Mouse (Mus musculus): ENCODE measurements at regions not wholly inside any gene's neighbourhood (a gene's known extent, or its start where the extent isn't known, plus 50 kb on each side); places are given as distances from the start of the nearest gene placed in this dataset.
A peak's percentile ranks its signal among the peaks of the same experiment; 100 is the strongest.

- Histone ChIP-seq H3K27ac (replicated peaks) (no peak overlapping the region), H3K4me2 (replicated peaks) (no peak overlapping the region), H3K4me3 (no peak overlapping the region), H3K9me3 (no peaks in the 10 kb centered on the region), H3K9ac (replicated peaks) (no peak overlapping the region), H3K4me1 (peaks cover 23% of the 10 kb centered on the region), H3K36me3 (no peaks in the 10 kb centered on the region), H3K27me3 (no peaks in the 10 kb centered on the region)
- 66% methylated on average over 5 of the region's 5 CpGs for WGBS
- no peak for ATAC-seq (ENCODE audit: low FRiP score, low read depth)
Observed at GRCm38 (mm10) chr11:32136066-32136465, 64.0 kb downstream of the Il9r start.

- Histone ChIP-seq H3K9me3 (no peaks in the 10 kb centered on the region), H3K27me3 (no peaks in the 10 kb centered on the region), H3K27ac (replicated peaks) (no peak overlapping the region), H3K36me3 (no peaks in the 10 kb centered on the region), H3K4me2 (replicated peaks) (no peak overlapping the region), H3K4me1 (peaks cover 18% of the 10 kb centered on the region), H3K9ac (replicated peaks) (no peak overlapping the region), H3K4me3 (no peak overlapping the region)
- ATAC-seq (ENCODE audit: low FRiP score, low read depth), result no peak
- WGBS, result 85% methylated on average over 7 of the region's 7 CpGs
Observed at GRCm38 (mm10) chr11:32133996-32134395, 66.1 kb downstream of the Il9r start.

- Histone ChIP-seq H3K4me1 (peaks cover 4% of the 10 kb centered on the region; the same call in 1 of the 2 replicates), H3K27ac (replicated peaks) (no peak overlapping the region), H3K4me2 (replicated peaks) (no peak overlapping the region), H3K9ac (replicated peaks) (no peak overlapping the region), H3K4me3 (no peak overlapping the region), H3K27me3 (no peaks in the 10 kb centered on the region), H3K36me3 (no peaks in the 10 kb centered on the region), H3K9me3 (no peaks in the 10 kb centered on the region)
- ATAC-seq (ENCODE audit: low FRiP score, low read depth), result no peak
- 80% methylated on average over 3 of the region's 3 CpGs for WGBS
Observed at GRCm38 (mm10) chr11:32132008-32132615, 68.0 kb downstream of the Il9r start.

- 45% methylated on average over 7 of the region's 7 CpGs for WGBS
- Histone ChIP-seq H3K27ac (replicated peaks) (no peak overlapping the region), H3K4me3 (no peak overlapping the region), H3K9me3 (no peaks in the 10 kb centered on the region), H3K4me2 (replicated peaks) (no peak overlapping the region), H3K4me1 (peaks cover 11% of the 10 kb centered on the region; the same call in 1 of the 2 replicates), H3K36me3 (no peaks in the 10 kb centered on the region), H3K9ac (replicated peaks) (no peak overlapping the region), H3K27me3 (no peaks in the 10 kb centered on the region; the same call in 1 of the 2 replicates)
- no peak for ATAC-seq (ENCODE audit: low FRiP score, low read depth)
Observed at GRCm38 (mm10) chr11:32128551-32128950, 71.5 kb downstream of the Il9r start.

- Histone ChIP-seq H3K9me3 (no peaks in the 10 kb centered on the region), H3K36me3 (no peaks in the 10 kb centered on the region), H3K4me2 (replicated peaks) (no peak overlapping the region), H3K27me3 (no peaks in the 10 kb centered on the region; the same call in 1 of the 2 replicates), H3K4me3 (no peak overlapping the region), H3K9ac (replicated peaks) (no peak overlapping the region), H3K4me1 (peaks cover 11% of the 10 kb centered on the region; the same call in 1 of the 2 replicates), H3K27ac (replicated peaks) (no peak overlapping the region)
- ATAC-seq (ENCODE audit: low FRiP score, low read depth), result no peak
- 74% methylated on average over 3 of the region's 3 CpGs for WGBS
Observed at GRCm38 (mm10) chr11:32128018-32128417, 72.1 kb downstream of the Il9r start.

GRCm38 (mm10) chr11:32127401-32127817, 72.7 kb downstream of the Il9r start:
- Histone ChIP-seq H3K9ac (replicated peaks) (no peak overlapping the region), H3K4me2 (replicated peaks) (no peak overlapping the region), H3K9me3 (no peaks in the 10 kb centered on the region), H3K4me1 (peaks cover 11% of the 10 kb centered on the region; the same call in 1 of the 2 replicates), H3K36me3 (no peaks in the 10 kb centered on the region), H3K27ac (replicated peaks) (0 out of 2 replicates have a peak overlapping the region, but pooled peaks have one; percentile 6), H3K4me3 (no peak overlapping the region), H3K27me3 (no peaks in the 10 kb centered on the region; the same call in 1 of the 2 replicates)
- no peak for ATAC-seq (ENCODE audit: low FRiP score, low read depth)
- WGBS, result 78% methylated on average over 7 of the region's 7 CpGs

GRCm38 (mm10) chr11:32126786-32127185, 73.3 kb downstream of the Il9r start:
- WGBS, result 71% methylated on average over 1 of the region's 1 CpGs
- Histone ChIP-seq H3K27me3 (no peaks in the 10 kb centered on the region; the same call in 1 of the 2 replicates), H3K9ac (replicated peaks) (no peak overlapping the region), H3K36me3 (no peaks in the 10 kb centered on the region), H3K4me3 (no peak overlapping the region), H3K4me2 (replicated peaks) (no peak overlapping the region), H3K4me1 (peaks cover 11% of the 10 kb centered on the region; the same call in 1 of the 2 replicates), H3K9me3 (no peaks in the 10 kb centered on the region), H3K27ac (replicated peaks) (no peak overlapping the region)
- no peak for ATAC-seq (ENCODE audit: low FRiP score, low read depth)

- no peak overlapping the region for H3K4me2 ChIP-seq (replicated peaks)
- H3K9me3 ChIP-seq, result no peaks in the 10 kb centered on the region
- no peaks in the 10 kb centered on the region for H3K36me3 ChIP-seq
- no peak for ATAC-seq (ENCODE audit: low FRiP score, low read depth)
- H3K27me3 ChIP-seq, result no peaks in the 10 kb centered on the region; the same call in 1 of the 2 replicates
- H3K27ac ChIP-seq (replicated peaks), result no peak overlapping the region
- H3K9ac ChIP-seq (replicated peaks), result no peak overlapping the region
- H3K4me1 ChIP-seq, result peaks cover 11% of the 10 kb centered on the region; the same call in 1 of the 2 replicates
- H3K4me3 ChIP-seq, result no peak overlapping the region
- WGBS, result 57% methylated on average over 5 of the region's 5 CpGs
Observed at GRCm38 (mm10) chr11:32126311-32126698, 73.8 kb downstream of the Il9r start.

GRCm38 (mm10) chr11:32125586-32126310, 74.3 kb downstream of the Il9r start:
- Histone ChIP-seq H3K4me1 (peaks cover 11% of the 10 kb centered on the region; the same call in 1 of the 2 replicates), H3K27me3 (no peaks in the 10 kb centered on the region; the same call in 1 of the 2 replicates), H3K4me2 (replicated peaks) (no peak overlapping the region), H3K9me3 (no peaks in the 10 kb centered on the region), H3K36me3 (no peaks in the 10 kb centered on the region), H3K27ac (replicated peaks) (no peak overlapping the region), H3K4me3 (no peak overlapping the region), H3K9ac (replicated peaks) (no peak overlapping the region)
- ATAC-seq (ENCODE audit: low FRiP score, low read depth), result no peak
- 64% methylated on average over 11 of the region's 11 CpGs for WGBS

- Histone ChIP-seq H3K4me2 (replicated peaks) (no peak overlapping the region), H3K9me3 (no peaks in the 10 kb centered on the region), H3K36me3 (no peaks in the 10 kb centered on the region), H3K27ac (replicated peaks) (no peak overlapping the region), H3K9ac (replicated peaks) (no peak overlapping the region), H3K27me3 (no peaks in the 10 kb centered on the region), H3K4me1 (peaks cover 18% of the 10 kb centered on the region), H3K4me3 (no peak overlapping the region)
- ATAC-seq (ENCODE audit: low FRiP score, low read depth), result no peak
- 84% methylated on average over 3 of the region's 3 CpGs for WGBS
Observed at GRCm38 (mm10) chr11:32120596-32120995, 79.5 kb downstream of the Il9r start.

- ATAC-seq (ENCODE audit: low FRiP score, low read depth), result peak; percentile 73
- Histone ChIP-seq H3K4me2 (replicated peaks) (no peak overlapping the region), H3K4me1 (peaks cover 20% of the 10 kb centered on the region), H3K9me3 (peaks cover 3% of the 10 kb centered on the region; the same call in 1 of the 2 replicates), H3K27me3 (no peaks in the 10 kb centered on the region), H3K4me3 (no peak overlapping the region), H3K36me3 (no peaks in the 10 kb centered on the region), H3K9ac (replicated peaks) (no peak overlapping the region), H3K27ac (replicated peaks) (peak overlapping the region; percentile 74)
- WGBS, result 35% methylated on average over 14 of the region's 14 CpGs
Observed at GRCm38 (mm10) chr11:32118844-32119629, 81.0 kb downstream of the Il9r start.

GRCm38 (mm10) chr11:32117930-32118329, 82.1 kb downstream of the Il9r start:
- H3K9ac ChIP-seq (replicated peaks), result no peak overlapping the region
- H3K4me2 ChIP-seq (replicated peaks), result no peak overlapping the region
- no peak for ATAC-seq (ENCODE audit: low FRiP score, low read depth)
- H3K9me3 ChIP-seq, result peaks cover 3% of the 10 kb centered on the region; the same call in 1 of the 2 replicates
- WGBS, result 55% methylated on average over 2 of the region's 2 CpGs
- no peak overlapping the region for H3K27ac ChIP-seq (replicated peaks)
- no peaks in the 10 kb centered on the region for H3K36me3 ChIP-seq
- H3K27me3 ChIP-seq, result no peaks in the 10 kb centered on the region
- peaks cover 30% of the 10 kb centered on the region for H3K4me1 ChIP-seq
- no peak overlapping the region for H3K4me3 ChIP-seq
